Mouse (Mus musculus) thymus, postnatal 10 days (tissue): ENCODE results near the gene Gm21854.
"Not testable (repeated sequence)": the region's sequence is repeated elsewhere in the genome, so short reads cannot be mapped to it uniquely, and the experiment has no call there.

ENCODE experiments used
- DNase-seq, 2 experiments: peaks; one replicate each; pipeline ENCODE4 v3.0.0; 2021; ENCODE audit warnings: low spot score in 2 of 2

Gene Gm21854

DNA sequence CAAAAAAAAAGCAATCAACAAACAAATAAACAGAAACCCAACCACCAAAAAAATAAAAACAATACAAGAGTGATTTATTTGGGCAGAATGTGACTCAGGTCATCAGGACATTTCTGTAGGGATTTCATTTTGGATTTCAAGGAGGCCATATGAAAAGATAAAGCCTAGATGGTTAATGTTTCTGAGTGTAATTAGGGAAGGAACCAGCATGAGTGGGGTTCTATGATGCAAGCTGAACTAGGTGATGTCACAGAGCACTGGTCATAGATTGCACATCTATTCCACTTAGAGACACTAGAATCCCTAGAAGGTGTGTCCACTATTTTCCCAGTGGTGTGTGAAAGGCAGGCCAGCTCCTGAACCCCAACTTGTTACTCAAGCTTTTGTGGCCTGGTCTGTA lies at the start of gene Gm21854:
TSS of gene Gm21854 (plus strand) at position 301 of the 400 bp plus-strand sequence.
- DNase-seq, result not testable (repeated sequence)
